Mouse (Mus musculus) macrophage (primary cell): Measurements from ENCODE around the gene Uqcc2. TPM values are rescaled to one million over a fixed set of nuclear protein-coding genes. Genes with fewer than 3 reads are reported as not detected.

Experiments
- H3K27ac ChIP-seq: fragments of 350-480 bp; formaldehyde crosslinking; 2 replicates; pipeline ENCODE4 v1.9.0; 2021
- H3K36me3 ChIP-seq: fragments of 350-480 bp; formaldehyde crosslinking; 2 replicates; pipeline ENCODE4 v1.9.0; 2021; ENCODE audit errors: inconsistent target
- H3K4me3 ChIP-seq: fragments of 350-480 bp; formaldehyde crosslinking; 2 replicates; pipeline ENCODE4 v1.9.0; 2021; ENCODE audit errors: inconsistent target
- H3K79me2 ChIP-seq: fragments of 350-480 bp; formaldehyde crosslinking; 2 replicates; pipeline ENCODE4 v1.9.0; 2021; ENCODE audit errors: inconsistent target
- WGBS: methylation state at CpG from one replicate; pipeline ENCODE4 v1.1.7; 2026; ENCODE audit warnings: inconsistent platforms; ENCODE audit not compliant: missing documents; 5-methylcytosine and 5-hydroxymethylcytosine counted together
- polyA plus RNA-seq: library from polyadenylated mRNA; stranded (reverse); fragments of 250-400 nt; gene quantifications from 3 replicates; pipeline ENCODE4 v1.2.4, GENCODE M21; 2018; ENCODE audit warnings: inconsistent platforms
- total RNA-seq, 78 experiments: library from RNA; depleted of rRNA; stranded (reverse); fragments of 250-400 nt; gene quantifications; 1 replicate in 9 of 78; 2 replicates in 24 of 78; 3 replicates in 43 of 78; 4 replicates in 2 of 78; pipeline ENCODE4 v1.2.4; 2018; ENCODE audit warnings: inconsistent platforms in 56 of 78

Gene Uqcc2
- total RNA-seq (2018; cell fraction: chromatin; rRNA removed): 10 to 100 TPM in 2 of 26 experiments, 1 to 10 TPM in 15, not detected in 9; 2.3 to 26.6 (median 6.0) TPM
- 100 to 1,000 TPM in 4 of 26 experiments, 10 to 100 TPM in 22; 58.2 to 118 (median 86.3) TPM for total RNA-seq (2018; cell fraction: cytosol; rRNA removed)
- 10 to 100 TPM in 12 of 26 experiments, 1 to 10 TPM in 13, not detected in 1; 2.9 to 30.0 (median 9.8) TPM for total RNA-seq (2018; cell fraction: nucleus; rRNA removed)
- 27.2 to 144 TPM (median 80.5 TPM) in 3 replicates for polyA plus RNA-seq

DNA sequence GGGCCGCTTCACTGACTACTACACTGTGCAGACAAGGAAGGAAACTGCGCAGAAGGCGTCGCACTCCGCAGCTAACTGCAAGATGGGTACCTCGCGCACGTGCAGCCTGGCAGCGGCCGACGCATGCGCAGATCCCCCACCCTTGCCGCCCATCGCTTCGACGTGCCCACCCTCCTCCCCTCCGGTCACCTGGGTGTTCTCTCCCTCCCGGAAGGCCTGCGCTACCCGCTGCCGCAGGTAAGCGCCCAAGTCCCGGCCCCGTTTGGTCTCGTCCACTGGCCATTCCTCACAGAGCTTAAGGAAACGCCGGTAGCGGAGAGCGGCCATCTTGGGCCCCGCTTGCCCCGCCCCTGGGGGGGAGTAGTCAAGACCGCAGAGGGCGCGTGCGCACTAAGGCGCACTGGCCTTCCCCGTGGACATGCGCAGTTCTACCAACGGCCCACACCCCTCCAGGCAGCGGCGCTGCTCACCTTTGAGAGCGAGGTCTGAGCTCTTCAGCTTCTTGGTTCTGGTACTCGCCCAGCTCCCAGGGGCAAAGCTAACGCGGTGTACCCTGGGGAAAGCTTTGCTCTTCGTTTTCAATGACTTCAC, at the start of gene Uqcc2:
Uqcc2 (minus strand) TSS at position 366 of the 591 bp plus-strand sequence.
- H3K27ac ChIP-seq: peak within 1 kb of the TSS; percentile 40
- H3K4me3 ChIP-seq: peak within 1 kb of the TSS; percentile 29
- WGBS: under 1% methylated on average over 45 of the region's 46 CpGs
- H3K36me3 ChIP-seq: no peaks in the 10 kb centered on the region
- H3K79me2 ChIP-seq: peaks cover 39% of the 10 kb centered on the region; the same call in 1 of the 2 replicates

DNA sequence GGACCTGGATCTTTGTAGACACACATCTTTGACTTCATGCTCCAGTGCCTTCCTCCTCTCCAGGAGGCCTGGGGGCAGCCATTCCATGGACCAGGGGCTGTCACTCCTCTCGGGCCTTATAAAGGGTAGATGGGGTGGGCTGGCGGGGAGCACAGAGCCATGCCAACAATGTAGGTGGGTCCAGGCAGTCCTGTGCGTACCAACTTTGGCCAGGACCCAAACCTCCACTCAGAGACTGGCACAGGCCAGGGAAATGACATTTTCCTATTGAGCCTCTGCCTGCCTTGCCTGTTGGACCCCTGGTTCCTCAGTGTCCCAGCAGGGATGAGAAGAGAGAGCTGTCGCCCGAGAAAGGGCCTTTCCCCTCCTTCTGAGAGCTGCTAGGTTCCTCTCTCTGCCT, 48.7 kb upstream of the Uqcc2 start:
- H3K36me3 ChIP-seq: no peaks in the 10 kb centered on the region
- no peak overlapping the region for H3K27ac ChIP-seq
- H3K79me2 ChIP-seq: no peaks in the 10 kb centered on the region
- H3K4me3 ChIP-seq: no peak overlapping the region
- 79% methylated on average over 5 of the region's 5 CpGs for WGBS

GRCm38 (mm10) chr17:27181666-27182065, 48.0 kb upstream of the Uqcc2 start:
- H3K36me3 ChIP-seq: no peaks in the 10 kb centered on the region
- no peak overlapping the region for H3K27ac ChIP-seq
- H3K79me2 ChIP-seq: no peaks in the 10 kb centered on the region
- H3K4me3 ChIP-seq: no peak overlapping the region
- WGBS: 60% methylated on average over 3 of the region's 3 CpGs

- Histone ChIP-seq H3K4me3 (no peak overlapping the region), H3K27ac (no peak overlapping the region), H3K36me3 (no peaks in the 10 kb centered on the region), H3K79me2 (no peaks in the 10 kb centered on the region)
- WGBS: 54% methylated on average over 12 of the region's 12 CpGs
Measured at GRCm38 (mm10) chr17:27179681-27180280, 46.1 kb upstream of the Uqcc2 start.

DNA sequence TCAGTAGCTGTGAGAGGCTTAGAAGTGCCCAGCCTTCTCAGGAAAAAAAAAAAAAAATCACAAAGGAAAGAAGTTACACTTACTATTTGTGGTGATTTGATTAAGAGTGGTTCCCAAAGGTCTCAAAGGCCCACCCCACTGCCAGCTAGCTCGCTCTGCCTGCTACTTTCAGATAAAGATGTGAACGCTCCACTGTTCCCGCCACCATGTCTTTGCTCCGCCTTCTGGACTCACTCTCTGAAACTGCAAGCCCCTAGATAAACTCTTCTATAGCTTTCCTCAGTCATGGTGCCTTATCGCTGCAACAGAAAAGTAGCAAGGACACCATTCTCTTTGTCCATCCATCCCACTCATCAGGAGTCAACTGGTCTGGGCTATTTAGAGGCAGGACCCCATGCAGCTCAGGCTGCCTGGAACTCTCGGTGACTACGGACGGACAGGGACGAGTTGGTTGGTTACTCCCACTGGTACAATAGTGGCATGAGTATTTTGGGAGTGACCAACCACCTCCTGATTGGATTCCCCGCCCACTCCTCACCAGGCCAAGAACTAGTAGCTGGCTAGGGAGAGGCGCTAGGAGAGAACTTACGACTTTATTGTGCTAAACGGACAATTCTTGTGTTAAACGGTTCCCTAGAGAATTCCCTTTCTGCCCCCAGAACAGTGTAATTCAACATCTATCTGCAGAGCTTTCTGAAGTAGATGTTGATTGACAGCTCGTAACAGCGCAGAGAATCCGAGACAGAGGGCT, 44.9 kb upstream of the Uqcc2 start:
- 96% methylated on average over 17 of the region's 17 CpGs for WGBS
- H3K27ac ChIP-seq: no peak overlapping the region
- H3K36me3 ChIP-seq: no peaks in the 10 kb centered on the region
- H3K4me3 ChIP-seq: no peak overlapping the region
- H3K79me2 ChIP-seq: no peaks in the 10 kb centered on the region

GRCm38 (mm10) chr17:27178019-27178418, 44.3 kb upstream of the Uqcc2 start:
- H3K36me3 ChIP-seq: no peaks in the 10 kb centered on the region
- 91% methylated on average over 9 of the region's 9 CpGs for WGBS
- no peaks in the 10 kb centered on the region for H3K79me2 ChIP-seq
- no peak overlapping the region for H3K4me3 ChIP-seq
- H3K27ac ChIP-seq: no peak overlapping the region

GRCm38 (mm10) chr17:27176754-27177153, 43.0 kb upstream of the Uqcc2 start:
- Histone ChIP-seq H3K4me3 (no peak overlapping the region), H3K27ac (no peak overlapping the region), H3K79me2 (no peaks in the 10 kb centered on the region), H3K36me3 (no peaks in the 10 kb centered on the region)
- 100% methylated on average over 4 of the region's 4 CpGs for WGBS

GRCm38 (mm10) chr17:27176287-27176686, 42.6 kb upstream of the Uqcc2 start:
- Histone ChIP-seq H3K4me3 (no peak overlapping the region), H3K36me3 (no peaks in the 10 kb centered on the region), H3K27ac (no peak overlapping the region), H3K79me2 (no peaks in the 10 kb centered on the region)
- 95% methylated on average over 3 of the region's 3 CpGs for WGBS

DNA sequence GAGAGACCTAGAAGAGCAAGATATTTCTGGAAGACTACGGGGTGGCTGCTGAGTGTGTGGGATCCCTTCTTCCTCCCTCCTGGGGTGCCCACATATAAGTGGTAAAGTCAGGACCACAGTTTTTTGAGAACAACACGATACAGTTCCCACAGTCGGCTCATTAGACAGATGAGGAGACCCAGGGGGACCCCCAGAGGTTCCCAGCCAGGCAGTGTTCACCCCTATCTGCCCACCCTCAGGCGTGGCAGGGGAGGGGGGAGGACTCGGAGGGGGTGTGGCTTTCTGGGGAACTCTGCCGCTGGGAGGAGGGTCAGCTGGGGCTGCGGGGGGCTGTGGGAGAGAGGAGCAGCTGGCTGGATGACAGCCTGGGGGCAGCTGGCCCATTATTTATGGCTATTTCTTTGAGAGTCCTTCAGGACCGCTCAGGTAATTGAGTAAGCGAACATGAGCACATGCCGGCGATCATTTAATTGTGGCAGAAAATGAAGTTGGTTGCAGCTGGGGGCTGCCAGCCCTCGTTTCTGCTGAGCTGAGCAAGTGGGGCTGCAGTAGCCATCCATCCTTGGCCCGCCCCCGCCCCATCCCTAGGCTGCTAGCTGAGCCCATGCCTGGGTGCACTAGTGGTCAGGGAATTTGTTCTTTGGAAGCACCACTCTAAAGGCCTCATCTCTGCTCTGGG, 41.6 kb upstream of the Uqcc2 start:
- H3K79me2 ChIP-seq: no peaks in the 10 kb centered on the region
- no peak overlapping the region for H3K27ac ChIP-seq
- no peak overlapping the region for H3K4me3 ChIP-seq
- 83% methylated on average over 12 of the region's 14 CpGs for WGBS
- H3K36me3 ChIP-seq: no peaks in the 10 kb centered on the region

GRCm38 (mm10) chr17:27173715-27174114, 40.0 kb upstream of the Uqcc2 start:
- no peaks in the 10 kb centered on the region for H3K79me2 ChIP-seq
- no peak overlapping the region for H3K4me3 ChIP-seq
- H3K36me3 ChIP-seq: no peaks in the 10 kb centered on the region
- H3K27ac ChIP-seq: peak overlapping the region; percentile 77
- WGBS: 3% methylated on average over 3 of the region's 3 CpGs

DNA sequence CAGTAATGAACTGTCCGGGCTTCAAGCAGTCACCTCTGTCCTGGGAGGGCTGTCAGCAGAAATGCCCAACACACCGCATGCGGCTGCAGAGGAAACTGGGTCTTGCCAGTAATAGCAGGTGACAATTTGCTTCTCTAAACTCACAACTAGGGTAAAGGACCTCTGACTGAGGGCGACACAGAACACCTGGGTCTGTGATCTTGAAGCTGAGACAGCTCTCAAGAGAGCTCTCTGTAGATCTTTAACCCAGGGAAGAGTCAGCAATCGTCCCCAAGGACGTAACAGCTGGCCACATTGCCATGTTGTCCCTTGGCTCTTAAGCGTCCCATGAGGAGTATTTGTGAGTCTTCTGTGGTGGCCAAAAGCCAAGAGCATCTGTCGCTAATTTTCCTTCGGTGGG, 38.7 kb upstream of the Uqcc2 start:
- Histone ChIP-seq H3K4me3 (no peak overlapping the region), H3K36me3 (no peaks in the 10 kb centered on the region), H3K79me2 (no peaks in the 10 kb centered on the region), H3K27ac (no peak overlapping the region)
- WGBS: 93% methylated on average over 9 of the region's 9 CpGs

GRCm38 (mm10) chr17:27171121-27171520, 37.4 kb upstream of the Uqcc2 start:
- H3K36me3 ChIP-seq: no peaks in the 10 kb centered on the region
- H3K27ac ChIP-seq: peak overlapping the region; percentile 41

GRCm38 (mm10) chr17:27169952-27170695, 36.4 kb upstream of the Uqcc2 start:
- Histone ChIP-seq H3K79me2 (no peaks in the 10 kb centered on the region), H3K27ac (peak overlapping the region; percentile 41), H3K4me3 (no peak overlapping the region), H3K36me3 (no peaks in the 10 kb centered on the region)
- 71% methylated on average over 11 of the region's 11 CpGs for WGBS

More at GRCm38 (mm10) chr17:27171121-27171520, 37.4 kb upstream of the Uqcc2 start:
- Histone ChIP-seq H3K4me3 (no peak overlapping the region), H3K79me2 (no peaks in the 10 kb centered on the region)
- 61% methylated on average over 5 of the region's 5 CpGs for WGBS

DNA sequence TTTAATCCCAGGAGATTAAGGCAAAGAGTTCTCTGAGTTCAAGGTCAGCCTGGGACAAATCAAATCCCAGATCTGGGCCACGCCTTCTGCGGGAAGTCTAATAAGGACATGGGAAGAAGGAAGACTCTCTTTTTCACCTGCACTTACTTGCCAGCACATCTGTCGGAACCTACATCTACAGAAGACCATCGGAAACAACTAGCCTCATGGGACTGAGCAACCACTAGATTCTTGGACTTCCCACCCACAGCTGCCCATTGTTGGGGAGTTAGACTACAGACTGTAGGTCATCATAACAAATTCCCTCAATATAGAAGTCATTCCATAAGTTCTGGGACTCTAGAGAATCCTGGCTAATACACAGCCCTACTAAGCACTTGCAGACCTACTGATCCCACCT, 34.9 kb upstream of the Uqcc2 start:
- Histone ChIP-seq H3K79me2 (no peaks in the 10 kb centered on the region), H3K36me3 (no peaks in the 10 kb centered on the region), H3K27ac (no peak overlapping the region), H3K4me3 (no peak overlapping the region)
- 98% methylated on average over 4 of the region's 4 CpGs for WGBS
